25 mouse cellular contexts compared by ENCODE assay signal in genomic region chr6:142880849-142881470, GRCm38 (mm10).
DNase-seq lines count a peak whose midpoint lies in the region; ATAC-seq and TF ChIP-seq lines count a peak whose summit lies in the region.
"Had no signal": no experiment of that assay in that cellular context is flagged by ENCODE, and none has a peak within 500 bp of the region (broad histone marks: within the 10 kb centered on the region; RNA-seq: fewer than 3 reads in every experiment).

No protein-coding gene starts in this region.

- no peaks in the 10 kb centered on the region for H3K36me3 ChIP-seq in liver, postnatal 0 days (replicated peaks; ENCODE audit: insufficient read depth, low read length)
- H3K36me3 ChIP-seq in liver, embryonic 12.5 days: no peaks in the 10 kb centered on the region
- H3K36me3 ChIP-seq in kidney, embryonic 16.5 days (ENCODE audit: insufficient read depth, low read length): no peaks in the 10 kb centered on the region
- H3K36me3 ChIP-seq in forebrain, embryonic 12.5 days (replicated peaks): no peaks in the 10 kb centered on the region
- H3K36me3 ChIP-seq: embryonic facial prominence, embryonic 15.5 days; hindbrain, embryonic 10.5 days; hindbrain, embryonic 15.5 days; limb, embryonic 13.5 days; midbrain, embryonic 10.5 days had no signal

- 76% methylated on average over 8 of the region's 8 CpGs for WGBS in liver, postnatal 0 days (ENCODE audit: insufficient replicate concordance)
- WGBS in liver, embryonic 12.5 days (ENCODE audit: insufficient replicate concordance): 86% methylated on average over 8 of the region's 8 CpGs
- whole genome bisulfite sequencing in kidney, embryonic 16.5 days: 83% methylated on average over 8 of the region's 8 CpGs
- WGBS in forebrain, embryonic 12.5 days: 88% methylated on average over 8 of the region's 8 CpGs

- H3K27me3 ChIP-seq in liver, postnatal 0 days (ENCODE audit: insufficient read depth, low read length): no peaks in the 10 kb centered on the region
- H3K27me3 ChIP-seq in liver, embryonic 12.5 days (replicated peaks): no peaks in the 10 kb centered on the region
- H3K27me3 ChIP-seq in kidney, embryonic 16.5 days (ENCODE audit: insufficient read depth, low read length): no peaks in the 10 kb centered on the region
- peaks cover 10% of the 10 kb centered on the region; the same call in 1 of the 2 replicates for H3K27me3 ChIP-seq in forebrain, embryonic 12.5 days
- H3K27me3 ChIP-seq: embryonic facial prominence, embryonic 15.5 days; hindbrain, embryonic 15.5 days; limb, embryonic 13.5 days; Patski had no signal

- TF ChIP-seq CTCF in liver, postnatal 0 days (IDR thresholded peaks at IDR 0.05; ENCODE audit: low read depth): no peak

- H3K9me3 ChIP-seq in liver, postnatal 0 days (ENCODE audit: low read length): no peaks in the 10 kb centered on the region
- no peaks in the 10 kb centered on the region for H3K9me3 ChIP-seq in liver, embryonic 12.5 days (replicated peaks)
- H3K9me3 ChIP-seq in kidney, embryonic 16.5 days (ENCODE audit: low read length): no peaks in the 10 kb centered on the region
- no peaks in the 10 kb centered on the region for H3K9me3 ChIP-seq in forebrain, embryonic 12.5 days
- H3K9me3 ChIP-seq: embryonic facial prominence, embryonic 15.5 days; hindbrain, embryonic 10.5 days; hindbrain, embryonic 15.5 days; limb, embryonic 13.5 days; midbrain, embryonic 10.5 days had no signal

- no peak overlapping the region for H3K9ac ChIP-seq in liver, postnatal 0 days (replicated peaks)
- H3K9ac ChIP-seq in liver, embryonic 12.5 days: no peak overlapping the region
- no peak overlapping the region for H3K9ac ChIP-seq in kidney, embryonic 16.5 days (replicated peaks; ENCODE audit: low read length)
- H3K9ac ChIP-seq in forebrain, embryonic 12.5 days: no peak overlapping the region
- H3K9ac ChIP-seq: embryonic facial prominence, embryonic 15.5 days; hindbrain, embryonic 15.5 days; limb, embryonic 13.5 days; liver, embryonic 14.5 days; lung, embryonic 14.5 days had no signal

- H3K27ac ChIP-seq in liver, postnatal 0 days (ENCODE audit: low read depth): no peak overlapping the region
- no peak overlapping the region for H3K27ac ChIP-seq in liver, embryonic 12.5 days
- peak overlapping the region; percentile 16 for H3K27ac ChIP-seq in kidney, embryonic 16.5 days (ENCODE audit: low read length)
- H3K27ac ChIP-seq in forebrain, embryonic 12.5 days: no peak overlapping the region
- H3K27ac ChIP-seq: embryonic facial prominence, embryonic 15.5 days; hindbrain, embryonic 15.5 days; limb, embryonic 13.5 days; liver, embryonic 14.5 days; midbrain, embryonic 10.5 days; stomach, postnatal 0 days had no signal

- no peak for TF ChIP-seq EP300 in liver, postnatal 0 days (IDR thresholded peaks at IDR 0.05; ENCODE audit: low read depth)

- H3K4me3 ChIP-seq in liver, postnatal 0 days (ENCODE audit: low read depth, low read length): no peak overlapping the region
- no peak overlapping the region for H3K4me3 ChIP-seq in liver, embryonic 12.5 days
- H3K4me3 ChIP-seq in kidney, embryonic 16.5 days (ENCODE audit: low read length): no peak overlapping the region
- H3K4me3 ChIP-seq in forebrain, embryonic 12.5 days (replicated peaks): no peak overlapping the region
- H3K4me3 ChIP-seq: embryonic facial prominence, embryonic 15.5 days; hindbrain, embryonic 10.5 days; hindbrain, embryonic 15.5 days; limb, embryonic 13.5 days; midbrain, embryonic 10.5 days had no signal

- peak; percentile 25 for DNase-seq in cerebellum, adult 9-11 months
- DNase-seq in cerebellum, postnatal 4 days (ENCODE audit: low spot score in 2 of 2): no peak
- DNase-seq in liver, postnatal 0 days: no peak
- peak; percentile 80 to 91 for DNase-seq in kidney, postnatal 36 days
- no peak for DNase-seq in lung, postnatal 10 days
- DNase-seq: adrenal gland, postnatal 10 days; heart, postnatal 14 days; lung, embryonic 14.5 days; right cerebral cortex, adult 18-20 months; right cerebral cortex, postnatal 4 days; thymus, adult 18-20 months; thymus, postnatal 25 days had no signal

- ATAC-seq in liver, postnatal 0 days: peak; percentile 47; the same call in 1 of the 2 replicates
- ATAC-seq in liver, embryonic 12.5 days: no peak
- peak; percentile 50; the same call in 1 of the 2 replicates for ATAC-seq in kidney, embryonic 16.5 days (ENCODE audit: low FRiP score, low TSS enrichment)
- ATAC-seq in forebrain, embryonic 12.5 days (ENCODE audit: low FRiP score): no peak
- ATAC-seq: forebrain, embryonic 14.5 days; midbrain, embryonic 16.5 days; Patski had no signal

- H3K4me1 ChIP-seq in liver, postnatal 0 days (ENCODE audit: insufficient read depth): peaks cover 22% of the 10 kb centered on the region
- peaks cover 34% of the 10 kb centered on the region for H3K4me1 ChIP-seq in liver, embryonic 12.5 days
- peaks cover 34% of the 10 kb centered on the region for H3K4me1 ChIP-seq in kidney, embryonic 16.5 days (ENCODE audit: insufficient read depth, low read length)
- peaks cover 33% of the 10 kb centered on the region for H3K4me1 ChIP-seq in forebrain, embryonic 12.5 days

- no peak overlapping the region for H3K4me2 ChIP-seq in liver, postnatal 0 days (ENCODE audit: low read depth, low read length)
- no peak overlapping the region for H3K4me2 ChIP-seq in liver, embryonic 12.5 days
- no peak overlapping the region for H3K4me2 ChIP-seq in kidney, embryonic 16.5 days (replicated peaks; ENCODE audit: low read depth, low read length)
- no peak overlapping the region for H3K4me2 ChIP-seq in forebrain, embryonic 12.5 days
- H3K4me2 ChIP-seq: embryonic facial prominence, embryonic 15.5 days; hindbrain, embryonic 15.5 days; limb, embryonic 13.5 days; lung, embryonic 14.5 days had no signal

Comparison
In these comparisons a context has a peak if more than half of its experiments do, and no peak if none do; other contexts are left out.
1. DNase-seq: peak in cerebellum, adult 9-11 months (single experiment) and kidney, postnatal 36 days (2 of 2); none in cerebellum, postnatal 4 days (0 of 2), liver, postnatal 0 days (single experiment) and lung, postnatal 10 days (single experiment).
2. ATAC-seq: peak in liver, postnatal 0 days (single experiment) and kidney, embryonic 16.5 days (single experiment); none in liver, embryonic 12.5 days (single experiment) and forebrain, embryonic 12.5 days (single experiment).